Mouse (Mus musculus) heart, postnatal 0 days (tissue): ENCODE data around the gene Hspb11. TPM values are rescaled to one million over a fixed set of nuclear protein-coding genes. Genes with fewer than 3 reads are reported as not detected.

ENCODE experiments used
- ATAC-seq: fragments of 200-750 bp; cut with Nextera tagmentation; 2 replicates; pipeline ENCODE4 v1.8.0; 2017; ENCODE audit warnings: low read depth, moderate number of reproducible peaks, moderate library complexity; ENCODE audit not compliant: insufficient read depth
- DNase-seq: peaks from one replicate; pipeline ENCODE4 v3.0.0-alpha.2; 2016; ENCODE audit warnings: low spot score
- H3K27ac ChIP-seq: fragments of 300-500 bp; sonication (generic); 2 replicates; pipeline ENCODE4 v1.5.1; 2014; ENCODE audit warnings: low read depth, mild to moderate bottlenecking
- H3K27me3 ChIP-seq: fragments of 300-500 bp; sonication (generic); 2 replicates; pipeline ENCODE4 v1.6.1; 2014; ENCODE audit warnings: low read length, mixed read lengths; ENCODE audit not compliant: control insufficient read depth, insufficient read depth
- H3K36me3 ChIP-seq: fragments of 300-500 bp; sonication (generic); replicated peaks from 2 replicates; pipeline ENCODE4 v1.6.1; 2014; ENCODE audit warnings: low read length, mixed read lengths; ENCODE audit not compliant: control insufficient read depth, insufficient read depth
- H3K4me1 ChIP-seq: fragments of 300-500 bp; sonication (generic); 2 replicates; pipeline ENCODE4 v1.6.1; 2014; ENCODE audit warnings: antibody characterized with exemption; ENCODE audit not compliant: control insufficient read depth, insufficient read depth
- H3K4me2 ChIP-seq: fragments of 300-500 bp; sonication (generic); 2 replicates; pipeline ENCODE4 v1.6.1; 2014; ENCODE audit warnings: low read depth, mild to moderate bottlenecking, low read length, moderate library complexity
- H3K4me3 ChIP-seq: fragments of 300-500 bp; sonication (generic); 2 replicates; pipeline ENCODE4 v1.5.1; 2014; ENCODE audit warnings: low read depth, low read length
- H3K9ac ChIP-seq: fragments of 300-500 bp; sonication (generic); replicated peaks from 2 replicates; pipeline ENCODE4 v1.6.1; 2014; ENCODE audit warnings: low read depth, low read length, mixed read lengths
- H3K9me3 ChIP-seq: fragments of 300-500 bp; sonication (generic); replicated peaks from 2 replicates; pipeline ENCODE4 v1.6.1; 2016; ENCODE audit warnings: low read length; ENCODE audit not compliant: control insufficient read depth
- CTCF ChIP-seq: IDR thresholded peaks from 2 replicates; pipeline ENCODE4 v1.5.1; 2016; ENCODE audit warnings: antibody characterized with exemption, control low read depth, low read depth
- EP300 ChIP-seq: IDR thresholded peaks from 2 replicates; pipeline ENCODE4 v1.6.1; 2016; ENCODE audit warnings: antibody characterized with exemption, low read depth
- WGBS: fragments of 180-500 bp; shearing (Covaris S2); extraction: QIAGEN DNeasy Blood & Tissue Kit; methylation state at CpG from one replicate; pipeline ENCODE4 v1.1.7; 2014; 5-methylcytosine and 5-hydroxymethylcytosine counted together
- polyA plus RNA-seq: library from polyadenylated mRNA; unstranded; fragments of >200 nt; fragmentation: Nextera tagmentation; extraction: Ambion mirVana; gene quantifications from 2 replicates; pipeline ENCODE4 v1.2.1, GENCODE M21; 2015
- total RNA-seq: library from RNA; depleted of rRNA; stranded (reverse); fragments of >200 nt; gene quantifications from 2 replicates; pipeline ENCODE4 v1.2.3, GENCODE M21; 2014; ENCODE audit warnings: low replicate concordance

Hspb11 gene
- total and polyA plus RNA-seq, 2 experiments from 2014 or later = 35.0 to 37.5 TPM

GRCm38 (mm10) chr4:107302832-107303231, 49.4 kb downstream of the Hspb11 start:
- Histone ChIP-seq H3K4me2 (no peak overlapping the region), H3K27me3 (no peaks in the 10 kb centered on the region), H3K9me3 (no peaks in the 10 kb centered on the region), H3K36me3 (no peaks in the 10 kb centered on the region), H3K27ac (no peak overlapping the region), H3K4me3 (no peak overlapping the region), H3K9ac (no peak overlapping the region), H3K4me1 (no peaks in the 10 kb centered on the region)
- ATAC-seq = no peak
- WGBS = 73% methylated on average over 4 of the region's 4 CpGs
- DNase-seq = no peak
- no peak for TF ChIP-seq CTCF
- no peak for TF ChIP-seq EP300

- WGBS = 53% methylated on average over 3 of the region's 3 CpGs
- Histone ChIP-seq H3K9ac (no peak overlapping the region), H3K4me2 (no peak overlapping the region), H3K9me3 (no peaks in the 10 kb centered on the region), H3K4me3 (no peak overlapping the region), H3K36me3 (no peaks in the 10 kb centered on the region), H3K27ac (no peak overlapping the region), H3K27me3 (no peaks in the 10 kb centered on the region), H3K4me1 (no peaks in the 10 kb centered on the region)
- TF ChIP-seq CTCF (no peak), EP300 (no peak)
- ATAC-seq (no peak), DNase-seq (no peak)
These were observed 50.1 kb downstream of the Hspb11 start for GRCm38 (mm10) chr4:107303531-107303930.

GRCm38 (mm10) chr4:107306966-107307365, 53.6 kb downstream of the Hspb11 start, which contains the start of gene Dio1:
Gene Dio1, minus strand, starts transcription at chr4:107307169.
- Histone ChIP-seq H3K36me3 (no peaks in the 10 kb centered on the region), H3K27me3 (no peaks in the 10 kb centered on the region), H3K4me2 (no peak within 1 kb of the TSS), H3K4me3 (no peak within 1 kb of the TSS), H3K9ac (no peak within 1 kb of the TSS), H3K9me3 (no peaks in the 10 kb centered on the region), H3K4me1 (no peaks in the 10 kb centered on the region), H3K27ac (no peak within 1 kb of the TSS)
- DNase-seq (no peak), ATAC-seq (no peak)
- WGBS = 37% methylated on average over 6 of the region's 6 CpGs
- TF ChIP-seq EP300 = no peak
- no peak for TF ChIP-seq CTCF

GRCm38 (mm10) chr4:107313690-107314478, 60.5 kb downstream of the Hspb11 start, which contains the start of gene Yipf1:
Gene Yipf1, plus strand, starts transcription at chr4:107314363.
- H3K27ac ChIP-seq = peak within 1 kb of the TSS; percentile 70
- H3K9me3 ChIP-seq = no peaks in the 10 kb centered on the region
- peak within 1 kb of the TSS; percentile 72 for H3K9ac ChIP-seq
- H3K4me1 ChIP-seq = peaks cover 6% of the 10 kb centered on the region; the same call in 1 of the 2 replicates
- under 1% methylated on average over 29 of the region's 29 CpGs for WGBS
- ATAC-seq = peak; percentile 97
- no peak for TF ChIP-seq EP300
- peak; percentile 34 for TF ChIP-seq CTCF
- peak within 1 kb of the TSS; percentile 68 for H3K4me3 ChIP-seq
- no peaks in the 10 kb centered on the region for H3K27me3 ChIP-seq
- peaks cover 9% of the 10 kb centered on the region for H3K36me3 ChIP-seq
- peak; percentile 93 for DNase-seq
- peak within 1 kb of the TSS; percentile 89 for H3K4me2 ChIP-seq

GRCm38 (mm10) chr4:107314479-107314805, 61.0 kb downstream of the Hspb11 start:
- H3K4me3 ChIP-seq = peak overlapping the region; percentile 68
- peak overlapping the region; percentile 72 for H3K9ac ChIP-seq
- TF ChIP-seq EP300 = no peak
- no peak for TF ChIP-seq CTCF
- H3K4me1 ChIP-seq = peaks cover 6% of the 10 kb centered on the region; the same call in 1 of the 2 replicates
- WGBS = 8% methylated on average over 7 of the region's 7 CpGs
- H3K9me3 ChIP-seq = no peaks in the 10 kb centered on the region
- peak overlapping the region; percentile 89 for H3K4me2 ChIP-seq
- H3K27me3 ChIP-seq = no peaks in the 10 kb centered on the region
- peaks cover 14% of the 10 kb centered on the region for H3K36me3 ChIP-seq
- DNase-seq = no peak
- H3K27ac ChIP-seq = no peak overlapping the region
- no peak; the same call in 1 of the 2 replicates for ATAC-seq
